Mouse (Mus musculus) limb, embryonic 15.5 days (tissue): ENCODE results near the gene Bsn. TPM values are rescaled to one million over a fixed set of nuclear protein-coding genes. Genes with fewer than 3 reads are reported as not detected.

Experiments
- ATAC-seq: fragments of 200-750 bp; cut with Nextera tagmentation; 2 replicates; pipeline ENCODE4 v1.8.0; 2017; ENCODE audit warnings: low read depth, moderate TSS enrichment; ENCODE audit not compliant: insufficient number of reproducible peaks, low FRiP score, low TSS enrichment
- H3K27ac ChIP-seq: fragments of 300-500 bp; sonication (generic); 2 replicates; pipeline ENCODE4 v1.5.1; 2015; ENCODE audit warnings: moderate library complexity, mild to moderate bottlenecking, inconsistent platforms
- H3K27me3 ChIP-seq: fragments of 300-500 bp; sonication (generic); 2 replicates; pipeline ENCODE4 v1.6.1; 2015; ENCODE audit warnings: inconsistent platforms
- H3K36me3 ChIP-seq: fragments of 300-500 bp; sonication (generic); 2 replicates; pipeline ENCODE4 v1.6.1; 2015; ENCODE audit warnings: inconsistent platforms
- H3K4me1 ChIP-seq: fragments of 300-500 bp; sonication (generic); 2 replicates; pipeline ENCODE4 v1.6.1; 2015; ENCODE audit warnings: inconsistent platforms
- H3K4me2 ChIP-seq: fragments of 300-500 bp; sonication (generic); 2 replicates; pipeline ENCODE4 v1.6.1; 2015; ENCODE audit warnings: mild to moderate bottlenecking, inconsistent platforms
- H3K4me3 ChIP-seq: fragments of 300-500 bp; sonication (generic); 2 replicates; pipeline ENCODE4 v1.5.1; 2015; ENCODE audit warnings: mild to moderate bottlenecking, inconsistent platforms
- H3K9ac ChIP-seq: fragments of 300-500 bp; sonication (generic); 2 replicates; pipeline ENCODE4 v1.6.1; 2015; ENCODE audit warnings: inconsistent platforms
- H3K9me3 ChIP-seq: fragments of 300-500 bp; sonication (generic); 2 replicates; pipeline ENCODE4 v1.6.1; 2016; ENCODE audit warnings: inconsistent platforms
- WGBS: fragments of 180-500 bp; shearing (Covaris S2); methylation state at CpG from one replicate; pipeline ENCODE4 v1.1.7; 2015; 5-methylcytosine and 5-hydroxymethylcytosine counted together
- polyA plus RNA-seq: library from polyadenylated mRNA; unstranded; fragments of >200 nt; fragmentation: Nextera tagmentation; extraction: Ambion mirVana; gene quantifications from 2 replicates; pipeline ENCODE4 v1.2.1, GENCODE M21; 2015

The Bsn gene
- polyA plus RNA-seq, 1 experiment from 2014 or later = 0.82 TPM

- 45% methylated on average over 8 of the region's 8 CpGs for WGBS
- H3K27me3 ChIP-seq = no peaks in the 10 kb centered on the region
- no peak overlapping the region for H3K9ac ChIP-seq
- H3K36me3 ChIP-seq = no peaks in the 10 kb centered on the region
- H3K4me3 ChIP-seq = no peak overlapping the region
- no peak overlapping the region for H3K27ac ChIP-seq
- H3K9me3 ChIP-seq = no peaks in the 10 kb centered on the region
- no peaks in the 10 kb centered on the region for H3K4me1 ChIP-seq
- no peak for ATAC-seq
- H3K4me2 ChIP-seq = no peak overlapping the region
Observed at GRCm38 (mm10) chr9:108165143-108165542, 25.0 kb downstream of the Bsn start.

GRCm38 (mm10) chr9:108163646-108164284 lies 26.4 kb downstream of the Bsn start:
- Histone ChIP-seq H3K9me3 (no peaks in the 10 kb centered on the region), H3K4me3 (no peak overlapping the region), H3K27me3 (0 out of 2 replicates have a peak, but pooled peaks cover 3% of the 10 kb centered on the region), H3K4me2 (no peak overlapping the region), H3K27ac (no peak overlapping the region), H3K36me3 (no peaks in the 10 kb centered on the region), H3K9ac (no peak overlapping the region), H3K4me1 (no peaks in the 10 kb centered on the region)
- no peak for ATAC-seq
- 79% methylated on average over 16 of the region's 16 CpGs for WGBS

GRCm38 (mm10) chr9:108157891-108158290 lies 32.3 kb downstream of the Bsn start:
- Histone ChIP-seq H3K36me3 (no peaks in the 10 kb centered on the region), H3K4me3 (no peak overlapping the region), H3K4me2 (no peak overlapping the region), H3K27me3 (0 out of 2 replicates have a peak, but pooled peaks cover 3% of the 10 kb centered on the region), H3K9me3 (no peaks in the 10 kb centered on the region), H3K27ac (no peak overlapping the region), H3K9ac (no peak overlapping the region), H3K4me1 (no peaks in the 10 kb centered on the region)
- WGBS = 70% methylated on average over 7 of the region's 7 CpGs
- no peak for ATAC-seq

GRCm38 (mm10) chr9:108157451-108157850 lies 32.7 kb downstream of the Bsn start:
- H3K27me3 ChIP-seq = 0 out of 2 replicates have a peak, but pooled peaks cover 3% of the 10 kb centered on the region
- no peaks in the 10 kb centered on the region for H3K36me3 ChIP-seq
- H3K9me3 ChIP-seq = no peaks in the 10 kb centered on the region
- H3K4me1 ChIP-seq = no peaks in the 10 kb centered on the region
- no peak for ATAC-seq
- WGBS = 81% methylated on average over 6 of the region's 6 CpGs
- no peak overlapping the region for H3K4me3 ChIP-seq
- H3K9ac ChIP-seq = no peak overlapping the region
- H3K4me2 ChIP-seq = no peak overlapping the region
- no peak overlapping the region for H3K27ac ChIP-seq

GRCm38 (mm10) chr9:108156786-108157185 lies 33.4 kb downstream of the Bsn start:
- WGBS = 82% methylated on average over 5 of the region's 5 CpGs
- H3K9ac ChIP-seq = no peak overlapping the region
- ATAC-seq = no peak

GRCm38 (mm10) chr9:108154814-108155213 lies 35.4 kb downstream of the Bsn start:
- Histone ChIP-seq H3K4me3 (no peak overlapping the region), H3K36me3 (no peaks in the 10 kb centered on the region), H3K9ac (no peak overlapping the region), H3K27ac (no peak overlapping the region), H3K4me1 (no peaks in the 10 kb centered on the region), H3K27me3 (0 out of 2 replicates have a peak, but pooled peaks cover 1% of the 10 kb centered on the region), H3K4me2 (no peak overlapping the region), H3K9me3 (no peaks in the 10 kb centered on the region)
- no peak for ATAC-seq
- 85% methylated on average over 12 of the region's 12 CpGs for WGBS

More at GRCm38 (mm10) chr9:108156786-108157185, 33.4 kb downstream of the Bsn start:
- Histone ChIP-seq H3K27ac (no peak overlapping the region), H3K27me3 (0 out of 2 replicates have a peak, but pooled peaks cover 3% of the 10 kb centered on the region), H3K4me3 (no peak overlapping the region), H3K36me3 (no peaks in the 10 kb centered on the region), H3K9me3 (no peaks in the 10 kb centered on the region), H3K4me1 (no peaks in the 10 kb centered on the region), H3K4me2 (no peak overlapping the region)

GRCm38 (mm10) chr9:108153516-108154448 lies 36.4 kb downstream of the Bsn start:
- 83% methylated on average over 12 of the region's 12 CpGs for WGBS
- ATAC-seq = no peak
- no peaks in the 10 kb centered on the region for H3K4me1 ChIP-seq

GRCm38 (mm10) chr9:108150486-108150885 lies 39.7 kb downstream of the Bsn start:
- no peak overlapping the region for H3K9ac ChIP-seq
- H3K27me3 ChIP-seq = no peaks in the 10 kb centered on the region
- no peak overlapping the region for H3K4me2 ChIP-seq
- no peaks in the 10 kb centered on the region for H3K36me3 ChIP-seq
- no peak overlapping the region for H3K27ac ChIP-seq
- no peaks in the 10 kb centered on the region for H3K9me3 ChIP-seq
- no peaks in the 10 kb centered on the region for H3K4me1 ChIP-seq
- ATAC-seq = no peak
- no peak overlapping the region for H3K4me3 ChIP-seq
- 67% methylated on average over 1 of the region's 1 CpGs for WGBS

More at GRCm38 (mm10) chr9:108153516-108154448, 36.4 kb downstream of the Bsn start:
- no peaks in the 10 kb centered on the region for H3K27me3 ChIP-seq
- no peaks in the 10 kb centered on the region for H3K36me3 ChIP-seq
- H3K4me3 ChIP-seq = no peak overlapping the region
- no peak overlapping the region for H3K4me2 ChIP-seq
- no peak overlapping the region for H3K9ac ChIP-seq
- H3K9me3 ChIP-seq = no peaks in the 10 kb centered on the region
- H3K27ac ChIP-seq = no peak overlapping the region

DNA sequence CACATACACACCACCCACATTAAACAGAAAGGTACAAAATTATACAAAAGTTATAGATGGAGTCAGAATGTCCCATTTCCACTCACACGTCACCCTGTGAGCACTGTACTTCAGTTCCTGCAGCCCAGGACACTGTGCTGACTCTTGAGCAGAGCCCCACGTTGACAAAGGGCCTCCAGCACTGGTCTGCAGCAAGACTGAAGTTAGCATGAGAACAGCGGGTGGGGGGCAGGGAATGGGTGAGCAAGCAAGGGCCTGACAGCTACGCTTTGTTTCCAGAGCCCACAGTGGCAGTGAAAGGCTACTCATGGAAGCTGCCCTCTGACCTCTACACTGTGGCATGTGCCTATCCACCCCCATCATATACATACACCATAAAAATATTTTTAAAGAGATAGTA lies 40.4 kb downstream of the Bsn start:
- H3K27ac ChIP-seq = no peak overlapping the region
- no peak for ATAC-seq
- H3K36me3 ChIP-seq = no peaks in the 10 kb centered on the region
- 49% methylated on average over 4 of the region's 4 CpGs for WGBS
- no peak overlapping the region for H3K4me2 ChIP-seq
- no peak overlapping the region for H3K4me3 ChIP-seq
- no peaks in the 10 kb centered on the region for H3K9me3 ChIP-seq
- no peak overlapping the region for H3K9ac ChIP-seq
- no peaks in the 10 kb centered on the region for H3K4me1 ChIP-seq
- no peaks in the 10 kb centered on the region for H3K27me3 ChIP-seq

DNA sequence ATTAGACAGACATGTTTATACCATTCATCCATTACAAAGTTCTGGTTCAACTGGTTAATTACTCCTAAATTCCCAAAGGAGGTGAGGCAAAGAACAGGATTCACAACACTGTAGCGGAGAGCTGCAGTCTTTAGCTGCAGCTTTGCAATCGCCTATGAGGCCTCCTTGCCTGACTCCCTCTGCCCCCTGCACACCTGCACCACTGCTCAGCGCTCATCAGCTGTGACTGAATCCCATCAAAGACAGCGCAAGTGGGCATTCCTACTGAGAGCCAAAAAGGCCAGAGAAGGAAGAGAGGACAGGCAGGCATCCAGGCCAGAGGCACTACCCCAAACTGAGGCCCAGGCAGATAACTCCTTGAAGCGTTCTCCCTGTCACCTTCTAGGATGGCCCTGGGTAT lies 42.6 kb downstream of the Bsn start:
- H3K9me3 ChIP-seq = no peaks in the 10 kb centered on the region
- no peak overlapping the region for H3K4me3 ChIP-seq
- 65% methylated on average over 5 of the region's 5 CpGs for WGBS
- no peak overlapping the region for H3K4me2 ChIP-seq
- H3K27me3 ChIP-seq = no peaks in the 10 kb centered on the region
- H3K9ac ChIP-seq = no peak overlapping the region
- ATAC-seq = no peak
- H3K27ac ChIP-seq = no peak overlapping the region
- peaks cover 5% of the 10 kb centered on the region; the same call in 1 of the 2 replicates for H3K4me1 ChIP-seq
- H3K36me3 ChIP-seq = no peaks in the 10 kb centered on the region

GRCm38 (mm10) chr9:108146451-108146850 lies 43.7 kb downstream of the Bsn start:
- 75% methylated on average over 4 of the region's 4 CpGs for WGBS
- no peaks in the 10 kb centered on the region for H3K36me3 ChIP-seq

DNA sequence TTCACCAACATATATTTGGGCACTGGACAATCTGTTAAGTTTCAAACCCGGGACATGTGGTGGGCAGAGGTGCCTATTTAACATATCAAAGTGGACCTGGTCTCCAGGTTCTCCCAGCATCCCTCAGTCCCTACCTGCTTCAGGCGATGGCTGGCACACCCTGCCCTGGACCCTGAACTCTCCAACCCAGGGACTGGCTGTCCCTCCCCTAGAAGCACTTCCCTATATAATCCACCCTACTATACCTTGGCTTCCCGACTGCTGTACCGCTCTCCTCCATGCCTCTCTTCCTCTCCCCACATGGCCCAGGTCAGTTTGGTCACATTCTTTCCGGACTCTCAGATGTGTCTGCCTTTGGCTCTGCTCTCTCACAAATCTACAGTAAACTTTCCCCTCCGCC lies 44.4 kb downstream of the Bsn start:
- no peak for ATAC-seq

More at GRCm38 (mm10) chr9:108146451-108146850, 43.7 kb downstream of the Bsn start:
- no peak overlapping the region for H3K9ac ChIP-seq
- no peak for ATAC-seq
- peaks cover 5% of the 10 kb centered on the region; the same call in 1 of the 2 replicates for H3K4me1 ChIP-seq
- no peak overlapping the region for H3K27ac ChIP-seq
- no peak overlapping the region for H3K4me2 ChIP-seq
- H3K9me3 ChIP-seq = no peaks in the 10 kb centered on the region
- no peaks in the 10 kb centered on the region for H3K27me3 ChIP-seq
- no peak overlapping the region for H3K4me3 ChIP-seq

More for the DNA sequence above, 44.4 kb downstream of the Bsn start:
- peaks cover 5% of the 10 kb centered on the region; the same call in 1 of the 2 replicates for H3K4me1 ChIP-seq
- no peaks in the 10 kb centered on the region for H3K27me3 ChIP-seq
- H3K9me3 ChIP-seq = no peaks in the 10 kb centered on the region
- H3K4me3 ChIP-seq = no peak overlapping the region
- no peak overlapping the region for H3K27ac ChIP-seq
- no peak overlapping the region for H3K4me2 ChIP-seq
- H3K36me3 ChIP-seq = no peaks in the 10 kb centered on the region
- WGBS = 71% methylated on average over 6 of the region's 6 CpGs
- no peak overlapping the region for H3K9ac ChIP-seq
